Mouse (Mus musculus): ENCODE measurements at regions not wholly inside any gene's neighbourhood (a gene's known extent, or its start where the extent isn't known, plus 50 kb on each side); places are given as distances from the start of the nearest gene placed in this dataset.

DNA sequence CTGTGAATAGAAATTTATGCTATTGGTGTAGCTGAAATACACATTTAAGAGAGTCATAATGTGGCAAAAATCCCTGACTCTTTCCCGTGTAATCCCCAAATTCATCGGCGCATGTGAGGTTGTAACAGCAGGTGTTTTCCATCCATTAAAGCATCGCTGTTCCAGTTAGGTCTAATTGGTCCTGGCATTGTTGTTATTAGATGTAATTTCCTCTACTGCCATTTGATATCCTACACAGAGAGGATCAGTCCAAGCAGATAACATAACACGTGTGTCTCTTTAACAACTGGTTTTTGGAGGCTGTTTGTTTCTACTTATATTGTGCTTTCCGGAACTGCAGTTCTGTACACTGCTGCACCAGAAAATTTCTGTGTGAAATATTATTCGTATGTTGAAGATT is 101.8 kb downstream of the Vgll3 start:
- 76% methylated on average over 7 of the region's 7 CpGs for WGBS
- ATAC-seq, result no peak
- Histone ChIP-seq H3K4me2 (replicated peaks; ENCODE audit: low read depth) (no peak overlapping the region), H3K27ac (ENCODE audit: low read depth, low read length) (no peak overlapping the region), H3K27me3 (replicated peaks; ENCODE audit: control insufficient read depth, insufficient read depth, low read length) (no peaks in the 10 kb centered on the region), H3K4me3 (ENCODE audit: low read depth, low read length) (no peak overlapping the region), H3K9me3 (ENCODE audit: control insufficient read depth) (no peaks in the 10 kb centered on the region), H3K36me3 (ENCODE audit: control insufficient read depth, insufficient read depth) (no peaks in the 10 kb centered on the region), H3K9ac (ENCODE audit: low read depth, low read length) (no peak overlapping the region), H3K4me1 (replicated peaks; ENCODE audit: control insufficient read depth, insufficient read depth, low read length) (no peaks in the 10 kb centered on the region)
- TF ChIP-seq CTCF (IDR thresholded peaks at IDR 0.05; ENCODE audit: low read depth), result no peak

GRCm38 (mm10) chr16:65925986-65926385 is 110.9 kb downstream of the Vgll3 start:
- WGBS, result 29% methylated on average over 1 of the region's 1 CpGs
- no peaks in the 10 kb centered on the region for H3K36me3 ChIP-seq (ENCODE audit: control insufficient read depth, insufficient read depth)
- no peak overlapping the region for H3K9ac ChIP-seq (ENCODE audit: low read depth, low read length)
- no peak for ATAC-seq
- no peak overlapping the region for H3K27ac ChIP-seq (ENCODE audit: low read depth, low read length)
- H3K4me2 ChIP-seq (replicated peaks; ENCODE audit: low read depth), result no peak overlapping the region
- no peaks in the 10 kb centered on the region for H3K4me1 ChIP-seq (replicated peaks; ENCODE audit: control insufficient read depth, insufficient read depth, low read length)
- no peak for TF ChIP-seq CTCF (IDR thresholded peaks at IDR 0.05; ENCODE audit: low read depth)
- no peaks in the 10 kb centered on the region for H3K27me3 ChIP-seq (replicated peaks; ENCODE audit: control insufficient read depth, insufficient read depth, low read length)
- no peaks in the 10 kb centered on the region for H3K9me3 ChIP-seq (ENCODE audit: control insufficient read depth)
- H3K4me3 ChIP-seq (ENCODE audit: low read depth, low read length), result no peak overlapping the region

GRCm38 (mm10) chr16:65963829-65964228 is 148.8 kb downstream of the Vgll3 start:
- no peaks in the 10 kb centered on the region for H3K36me3 ChIP-seq (ENCODE audit: control insufficient read depth, insufficient read depth)
- no peak overlapping the region for H3K27ac ChIP-seq (ENCODE audit: low read depth, low read length)
- WGBS, result 82% methylated on average over 4 of the region's 4 CpGs
- TF ChIP-seq CTCF (IDR thresholded peaks at IDR 0.05; ENCODE audit: low read depth), result no peak
- H3K9ac ChIP-seq (ENCODE audit: low read depth, low read length), result no peak overlapping the region
- no peaks in the 10 kb centered on the region for H3K27me3 ChIP-seq (replicated peaks; ENCODE audit: control insufficient read depth, insufficient read depth, low read length)
- no peaks in the 10 kb centered on the region for H3K9me3 ChIP-seq (ENCODE audit: control insufficient read depth)
- H3K4me2 ChIP-seq (replicated peaks; ENCODE audit: low read depth), result no peak overlapping the region
- no peak overlapping the region for H3K4me3 ChIP-seq (ENCODE audit: low read depth, low read length)
- ATAC-seq, result no peak
- no peaks in the 10 kb centered on the region for H3K4me1 ChIP-seq (replicated peaks; ENCODE audit: control insufficient read depth, insufficient read depth, low read length)

GRCm38 (mm10) chr16:65964260-65964659 is 149.2 kb downstream of the Vgll3 start:
- Histone ChIP-seq H3K4me1 (replicated peaks; ENCODE audit: control insufficient read depth, insufficient read depth, low read length) (no peaks in the 10 kb centered on the region), H3K36me3 (ENCODE audit: control insufficient read depth, insufficient read depth) (no peaks in the 10 kb centered on the region), H3K9ac (ENCODE audit: low read depth, low read length) (no peak overlapping the region), H3K27me3 (replicated peaks; ENCODE audit: control insufficient read depth, insufficient read depth, low read length) (no peaks in the 10 kb centered on the region), H3K4me3 (ENCODE audit: low read depth, low read length) (no peak overlapping the region), H3K4me2 (replicated peaks; ENCODE audit: low read depth) (no peak overlapping the region), H3K27ac (ENCODE audit: low read depth, low read length) (no peak overlapping the region), H3K9me3 (ENCODE audit: control insufficient read depth) (no peaks in the 10 kb centered on the region)
- ATAC-seq, result no peak
- 54% methylated on average over 1 of the region's 1 CpGs for WGBS
- no peak for TF ChIP-seq CTCF (IDR thresholded peaks at IDR 0.05; ENCODE audit: low read depth)

DNA sequence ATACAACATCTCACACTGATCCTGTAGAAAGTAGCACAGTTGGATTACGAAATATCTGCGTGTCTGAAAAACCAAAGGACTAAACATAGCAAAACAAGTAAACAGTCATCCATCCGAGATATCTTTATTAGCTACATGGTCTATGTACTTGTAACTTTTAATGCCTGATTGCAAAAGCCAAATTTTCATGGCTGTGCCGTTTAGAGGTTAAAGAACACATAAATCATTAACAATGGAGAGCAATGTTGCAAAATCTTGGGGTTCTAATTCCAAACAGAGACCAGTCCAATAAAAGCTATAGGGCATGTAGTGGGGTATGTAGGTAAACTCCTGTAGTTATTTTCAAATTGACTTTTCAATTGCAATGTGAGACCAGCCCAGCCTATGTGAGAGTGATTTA is 162.0 kb downstream of the Vgll3 start:
- Histone ChIP-seq H3K27me3 (replicated peaks; ENCODE audit: control insufficient read depth, insufficient read depth, low read length) (no peaks in the 10 kb centered on the region), H3K9ac (ENCODE audit: low read depth, low read length) (no peak overlapping the region), H3K4me1 (replicated peaks; ENCODE audit: control insufficient read depth, insufficient read depth, low read length) (no peaks in the 10 kb centered on the region), H3K9me3 (ENCODE audit: control insufficient read depth) (no peaks in the 10 kb centered on the region), H3K36me3 (ENCODE audit: control insufficient read depth, insufficient read depth) (no peaks in the 10 kb centered on the region), H3K4me3 (ENCODE audit: low read depth, low read length) (no peak overlapping the region), H3K27ac (ENCODE audit: low read depth, low read length) (no peak overlapping the region), H3K4me2 (replicated peaks; ENCODE audit: low read depth) (no peak overlapping the region)
- TF ChIP-seq CTCF (IDR thresholded peaks at IDR 0.05; ENCODE audit: low read depth), result no peak
- 62% methylated on average over 4 of the region's 4 CpGs for WGBS
- no peak for ATAC-seq

GRCm38 (mm10) chr16:65987186-65987585 is 172.1 kb downstream of the Vgll3 start:
- TF ChIP-seq CTCF (IDR thresholded peaks at IDR 0.05; ENCODE audit: low read depth), result no peak
- Histone ChIP-seq H3K9ac (ENCODE audit: low read depth, low read length) (no peak overlapping the region), H3K4me3 (ENCODE audit: low read depth, low read length) (no peak overlapping the region), H3K27ac (ENCODE audit: low read depth, low read length) (no peak overlapping the region), H3K27me3 (replicated peaks; ENCODE audit: control insufficient read depth, insufficient read depth, low read length) (no peaks in the 10 kb centered on the region), H3K4me1 (replicated peaks; ENCODE audit: control insufficient read depth, insufficient read depth, low read length) (no peaks in the 10 kb centered on the region), H3K4me2 (replicated peaks; ENCODE audit: low read depth) (no peak overlapping the region), H3K36me3 (ENCODE audit: control insufficient read depth, insufficient read depth) (no peaks in the 10 kb centered on the region), H3K9me3 (ENCODE audit: control insufficient read depth) (no peaks in the 10 kb centered on the region)
- WGBS, result 46% methylated on average over 2 of the region's 2 CpGs
- no peak for ATAC-seq

DNA sequence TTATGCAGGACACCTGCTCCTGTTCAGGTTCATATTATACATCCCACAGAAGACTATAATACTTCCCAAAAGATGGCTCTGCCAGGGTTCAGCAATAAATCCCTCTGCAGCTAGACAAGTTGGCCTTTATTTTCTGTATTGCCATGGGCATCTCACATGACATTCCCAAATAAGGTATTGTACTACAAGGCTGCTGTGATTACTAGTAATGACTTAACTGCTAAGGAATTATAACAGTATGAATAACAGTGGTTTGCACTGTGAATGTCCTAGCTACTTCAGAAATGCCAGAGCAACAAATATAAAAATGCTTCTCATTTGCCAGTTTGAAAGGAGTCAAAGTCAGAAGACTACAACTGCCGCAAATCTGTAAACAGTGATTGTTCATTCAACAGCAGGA is 184.3 kb downstream of the Vgll3 start:
- no peak for ATAC-seq
- WGBS, result 79% methylated on average over 1 of the region's 1 CpGs
- H3K36me3 ChIP-seq (ENCODE audit: control insufficient read depth, insufficient read depth), result no peaks in the 10 kb centered on the region

More for the DNA sequence above, 184.3 kb downstream of the Vgll3 start:
- H3K4me3 ChIP-seq (ENCODE audit: low read depth, low read length), result no peak overlapping the region
- no peak for TF ChIP-seq CTCF (IDR thresholded peaks at IDR 0.05; ENCODE audit: low read depth)
- no peaks in the 10 kb centered on the region for H3K4me1 ChIP-seq (replicated peaks; ENCODE audit: control insufficient read depth, insufficient read depth, low read length)
- H3K9me3 ChIP-seq (ENCODE audit: control insufficient read depth), result no peaks in the 10 kb centered on the region
- H3K4me2 ChIP-seq (replicated peaks; ENCODE audit: low read depth), result no peak overlapping the region
- H3K27me3 ChIP-seq (replicated peaks; ENCODE audit: control insufficient read depth, insufficient read depth, low read length), result no peaks in the 10 kb centered on the region
- H3K27ac ChIP-seq (ENCODE audit: low read depth, low read length), result no peak overlapping the region
- no peak overlapping the region for H3K9ac ChIP-seq (ENCODE audit: low read depth, low read length)
